Mouse (Mus musculus): ENCODE measurements at regions not wholly inside any gene's neighbourhood (a gene's known extent, or its start where the extent isn't known, plus 50 kb on each side); places are given as distances from the start of the nearest gene placed in this dataset.

DNA sequence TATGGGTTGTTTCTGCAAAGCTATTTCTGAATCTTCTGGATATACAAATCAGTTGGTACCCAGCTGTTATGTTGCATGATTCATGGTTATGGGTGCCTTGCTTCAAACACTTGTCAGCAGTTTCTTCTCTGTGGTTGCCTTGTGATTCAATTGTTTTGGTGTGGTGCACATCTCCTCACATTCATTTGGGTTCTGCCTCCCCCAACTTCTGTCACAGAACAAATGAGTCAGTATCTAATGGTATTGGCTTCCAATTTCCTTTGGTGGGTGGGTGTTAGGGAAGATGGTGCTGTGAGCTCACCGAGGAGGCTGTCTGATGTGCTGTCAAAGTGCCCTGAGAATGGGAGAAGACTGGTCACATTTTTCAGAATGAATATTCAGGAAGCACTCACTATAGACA, 87.9 kb downstream of the Cypt15 start:
- peak; percentile 52 to 53 for DNase-seq (ENCODE audit: low spot score in 2 of 2)

Data from left cerebral cortex, adult 9 months (tissue).